Mouse (Mus musculus): ENCODE data around the gene Tmem41b.
"Not testable (repeated sequence)": the region's sequence is repeated elsewhere in the genome, so short reads cannot be mapped to it uniquely, and the experiment has no call there.

The Tmem41b gene

GRCm38 (mm10) chr7:109986775-109987174 is at the start of gene Tmem41b:
Gene Tmem41b (minus strand): TSS chr7:109986929.
- DNase-seq (ENCODE audit: low spot score), result not testable (repeated sequence)

- DNase-seq (ENCODE audit: low spot score), result no peak
Measured at GRCm38 (mm10) chr7:110030342-110030741, 43.6 kb upstream of the Tmem41b start.

- no peak for DNase-seq (ENCODE audit: low spot score)
Measured at GRCm38 (mm10) chr7:110028826-110029225, 42.1 kb upstream of the Tmem41b start.

GRCm38 (mm10) chr7:110026594-110026993 is 39.9 kb upstream of the Tmem41b start:
- no peak for DNase-seq (ENCODE audit: low spot score)

- no peak for DNase-seq (ENCODE audit: low spot score)
Measured at GRCm38 (mm10) chr7:110023553-110023952, 36.8 kb upstream of the Tmem41b start.

- peak; percentile 43 for DNase-seq (ENCODE audit: low spot score)
Measured at GRCm38 (mm10) chr7:110018631-110019482, 32.1 kb upstream of the Tmem41b start.

- DNase-seq (ENCODE audit: low spot score), result peak; percentile 84
Measured at GRCm38 (mm10) chr7:110018117-110018630, 31.4 kb upstream of the Tmem41b start, which contains the start of gene Ipo7. Gene Ipo7 (plus strand): TSS chr7:110018274.

- no peak for DNase-seq (ENCODE audit: low spot score)
Measured at GRCm38 (mm10) chr7:110014272-110014671, 27.5 kb upstream of the Tmem41b start.

GRCm38 (mm10) chr7:110011417-110011816 is 24.7 kb upstream of the Tmem41b start:
- no peak for DNase-seq (ENCODE audit: low spot score)

- DNase-seq (ENCODE audit: low spot score), result no peak
Measured at GRCm38 (mm10) chr7:110009084-110009483, 22.4 kb upstream of the Tmem41b start.

- no peak for DNase-seq (ENCODE audit: low spot score)
Measured at GRCm38 (mm10) chr7:110008513-110008912, 21.8 kb upstream of the Tmem41b start.

GRCm38 (mm10) chr7:110006471-110007195 is 19.9 kb upstream of the Tmem41b start:
- no peak for DNase-seq (ENCODE audit: low spot score)

GRCm38 (mm10) chr7:110005976-110006375 is 19.2 kb upstream of the Tmem41b start:
- DNase-seq (ENCODE audit: low spot score), result no peak

GRCm38 (mm10) chr7:110002968-110003367 is 16.2 kb upstream of the Tmem41b start:
- DNase-seq (ENCODE audit: low spot score), result no peak

GRCm38 (mm10) chr7:110002092-110002491 is 15.4 kb upstream of the Tmem41b start:
- no peak for DNase-seq (ENCODE audit: low spot score)

GRCm38 (mm10) chr7:109998388-109998787 is 11.7 kb upstream of the Tmem41b start:
- DNase-seq (ENCODE audit: low spot score), result no peak

GRCm38 (mm10) chr7:109993157-109993959 is 6.6 kb upstream of the Tmem41b start:
- no peak for DNase-seq (ENCODE audit: low spot score)

GRCm38 (mm10) chr7:109991286-109991685 is 4.6 kb upstream of the Tmem41b start:
- DNase-seq (ENCODE audit: low spot score), result no peak

- peak; percentile 99 for DNase-seq (ENCODE audit: low spot score)
Measured at GRCm38 (mm10) chr7:109986133-109986669, 528 bp downstream of the Tmem41b start.

- DNase-seq (ENCODE audit: low spot score), result peak; percentile 29
Measured at GRCm38 (mm10) chr7:109985661-109986132, 1.0 kb downstream of the Tmem41b start.

- DNase-seq (ENCODE audit: low spot score), result not testable (repeated sequence)
Measured at GRCm38 (mm10) chr7:109984608-109985007, 2.1 kb downstream of the Tmem41b start.
